Mouse (Mus musculus): ENCODE measurements around the gene Btbd9. TPM values are rescaled to one million over a fixed set of nuclear protein-coding genes. Genes with fewer than 3 reads are reported as not detected.

Btbd9 gene
- polyA plus RNA-seq, 1 experiment, result 21.7 TPM

DNA sequence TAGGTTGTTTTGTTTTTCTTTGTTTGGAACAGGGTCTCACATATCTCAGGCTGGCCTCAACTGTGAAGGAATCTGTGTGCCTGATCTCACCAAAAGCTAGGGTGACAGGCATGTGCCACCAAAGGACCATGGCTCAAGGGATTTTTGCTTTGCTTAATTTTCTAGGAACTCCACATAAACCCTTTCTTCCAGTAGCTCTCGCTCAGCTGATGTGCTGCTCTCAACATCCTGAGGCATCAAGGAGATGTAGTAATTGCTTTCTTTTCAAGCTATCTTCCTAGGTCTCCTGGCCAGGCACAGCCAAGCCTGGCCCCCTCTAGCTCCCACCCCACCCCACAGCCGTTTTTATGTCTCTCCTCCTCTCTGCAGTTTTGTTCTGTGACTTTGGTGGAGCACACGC is 231.3 kb downstream of the Btbd9 start:
- no peak for DNase-seq (ENCODE audit: low read depth in 1 of 2, low spot score in 2 of 2)
- no peaks in the 10 kb centered on the region for H3K27me3 ChIP-seq (ENCODE audit: control insufficient read depth, insufficient read depth, low read length)
- 83% methylated on average over 3 of the region's 3 CpGs for WGBS
- H3K27ac ChIP-seq (ENCODE audit: insufficient read depth, low read length), result no peak overlapping the region
- TF ChIP-seq CTCF (IDR thresholded peaks at IDR 0.05; ENCODE audit: extremely low read depth, insufficient read depth, insufficient read length, insufficient replicate concordance), result no peak
- no peak for TF ChIP-seq POLR2A (IDR thresholded peaks at IDR 0.05; ENCODE audit: low read depth, low read length)
- peaks cover 9% of the 10 kb centered on the region; the same call in 1 of the 2 replicates for H3K4me1 ChIP-seq (ENCODE audit: control insufficient read depth, insufficient read depth, insufficient read length)
- no peaks in the 10 kb centered on the region for H3K36me3 ChIP-seq (ENCODE audit: control insufficient read depth, insufficient read depth, low read length)
- no peak overlapping the region for H3K4me3 ChIP-seq (ENCODE audit: extremely low read depth, insufficient read depth, insufficient read length)

DNA sequence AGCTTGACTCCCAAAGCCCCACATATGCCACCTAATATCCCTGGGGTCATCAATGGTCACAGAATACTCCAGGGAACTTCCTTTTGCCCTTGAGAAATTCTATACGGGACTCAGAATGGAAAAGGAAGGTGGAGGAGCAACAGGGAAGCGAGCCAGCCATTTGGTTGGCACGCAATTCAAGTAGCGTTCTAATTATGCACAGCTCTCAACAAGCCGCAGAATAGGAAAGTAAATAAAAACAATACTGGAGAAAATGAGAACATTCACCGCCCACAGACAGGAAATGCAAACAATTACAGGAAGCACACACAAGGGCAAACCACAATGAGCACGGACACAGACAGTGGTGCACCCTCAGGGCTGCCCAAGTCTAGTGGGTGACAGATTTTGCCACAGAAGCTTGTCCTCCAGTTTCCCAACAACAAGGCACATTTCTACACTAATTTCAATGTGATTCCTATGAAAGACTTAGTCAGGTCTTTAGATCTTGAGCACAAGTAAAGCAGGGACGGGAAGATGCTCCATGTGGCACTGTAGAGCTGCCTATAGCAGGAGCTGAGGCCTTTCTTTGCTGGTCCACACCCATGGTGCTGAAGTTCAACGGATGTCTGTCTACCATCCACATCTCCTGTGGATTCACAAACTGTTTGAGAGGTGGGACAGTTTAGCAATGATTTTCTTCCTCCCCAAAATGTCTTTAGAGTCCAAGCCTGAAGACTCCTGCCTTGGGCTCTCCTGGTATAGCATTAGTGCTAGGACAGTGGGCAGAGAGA is 232.4 kb downstream of the Btbd9 start:
- no peak overlapping the region for H3K4me3 ChIP-seq (ENCODE audit: extremely low read depth, insufficient read depth, insufficient read length)
- H3K27me3 ChIP-seq (ENCODE audit: control insufficient read depth, insufficient read depth, low read length), result no peaks in the 10 kb centered on the region
- WGBS, result 69% methylated on average over 9 of the region's 9 CpGs
- DNase-seq (ENCODE audit: low read depth in 1 of 2, low spot score in 2 of 2), result no peak
- TF ChIP-seq CTCF (IDR thresholded peaks at IDR 0.05; ENCODE audit: extremely low read depth, insufficient read depth, insufficient read length, insufficient replicate concordance) (no peak), POLR2A (IDR thresholded peaks at IDR 0.05; ENCODE audit: low read depth, low read length) (no peak)
- H3K4me1 ChIP-seq (ENCODE audit: control insufficient read depth, insufficient read depth, insufficient read length), result peaks cover 6% of the 10 kb centered on the region; the same call in 1 of the 2 replicates
- H3K36me3 ChIP-seq (ENCODE audit: control insufficient read depth, insufficient read depth, low read length), result no peaks in the 10 kb centered on the region
- H3K27ac ChIP-seq (ENCODE audit: insufficient read depth, low read length), result no peak overlapping the region

DNA sequence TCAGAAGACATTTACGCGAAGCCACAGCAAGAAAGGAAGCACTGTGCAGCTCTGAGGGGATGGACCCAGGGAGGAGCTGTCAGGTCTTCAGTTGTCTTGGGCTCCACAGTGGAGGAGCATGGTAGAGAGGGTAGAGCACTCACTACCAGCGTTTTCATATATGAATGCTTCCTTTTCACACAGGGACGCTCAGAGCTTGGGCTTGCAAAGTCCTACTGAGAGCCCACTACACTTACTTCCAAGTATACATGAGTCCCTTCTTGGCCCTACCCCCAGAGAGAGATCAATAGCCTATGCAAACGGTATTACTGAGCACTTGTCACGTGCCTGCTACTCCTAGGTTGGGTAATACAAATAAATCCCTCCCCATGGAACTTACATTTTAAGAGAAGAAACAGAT is 234.7 kb downstream of the Btbd9 start:
- TF ChIP-seq CTCF (IDR thresholded peaks at IDR 0.05; ENCODE audit: extremely low read depth, insufficient read depth, insufficient read length, insufficient replicate concordance) (no peak), POLR2A (IDR thresholded peaks at IDR 0.05; ENCODE audit: low read depth, low read length) (no peak)
- Histone ChIP-seq H3K27ac (ENCODE audit: insufficient read depth, low read length) (no peak overlapping the region), H3K4me3 (ENCODE audit: extremely low read depth, insufficient read depth, insufficient read length) (no peak overlapping the region), H3K36me3 (ENCODE audit: control insufficient read depth, insufficient read depth, low read length) (no peaks in the 10 kb centered on the region), H3K27me3 (ENCODE audit: control insufficient read depth, insufficient read depth, low read length) (no peaks in the 10 kb centered on the region), H3K4me1 (ENCODE audit: control insufficient read depth, insufficient read depth, insufficient read length) (peaks cover 10% of the 10 kb centered on the region; the same call in 1 of the 2 replicates)
- no peak for DNase-seq (ENCODE audit: low read depth in 1 of 2, low spot score in 2 of 2)
- 90% methylated on average over 6 of the region's 6 CpGs for WGBS

DNA sequence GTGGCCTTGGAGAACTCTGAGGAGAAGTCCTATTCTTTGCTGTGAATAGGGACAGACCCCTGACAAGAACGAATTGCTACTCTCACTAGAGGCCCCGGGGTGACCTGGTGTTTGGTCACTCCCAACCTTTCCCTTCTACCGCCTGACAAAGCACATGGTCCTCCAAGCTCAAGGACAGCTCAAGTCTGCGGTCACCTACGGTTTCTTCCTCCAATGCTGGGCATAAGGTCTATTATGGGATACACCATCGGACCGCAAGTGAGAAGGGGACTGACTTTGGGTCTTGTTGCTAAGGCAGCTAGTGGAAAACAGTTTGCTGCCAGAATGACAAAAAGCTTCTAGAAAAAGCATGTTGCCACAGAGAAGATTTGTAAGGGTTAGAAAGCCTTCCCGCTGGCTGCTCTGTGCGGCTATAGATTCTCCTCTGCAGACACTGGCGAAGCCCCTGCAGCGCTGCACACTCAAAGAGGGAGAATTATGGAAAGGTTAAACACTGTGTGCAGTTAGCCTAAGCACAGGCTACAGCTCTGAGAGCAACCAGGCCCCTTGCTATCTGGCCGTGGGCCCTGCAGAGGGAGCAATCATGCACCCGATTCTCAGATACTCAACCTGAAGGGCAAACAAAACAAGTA is 235.7 kb downstream of the Btbd9 start:
- no peak for DNase-seq (ENCODE audit: low read depth in 1 of 2, low spot score in 2 of 2)
- Histone ChIP-seq H3K4me3 (ENCODE audit: extremely low read depth, insufficient read depth, insufficient read length) (no peak overlapping the region), H3K36me3 (ENCODE audit: control insufficient read depth, insufficient read depth, low read length) (no peaks in the 10 kb centered on the region), H3K27me3 (ENCODE audit: control insufficient read depth, insufficient read depth, low read length) (no peaks in the 10 kb centered on the region), H3K4me1 (ENCODE audit: control insufficient read depth, insufficient read depth, insufficient read length) (peaks cover 13% of the 10 kb centered on the region; the same call in 1 of the 2 replicates), H3K27ac (ENCODE audit: insufficient read depth, low read length) (no peak overlapping the region)
- WGBS, result 94% methylated on average over 13 of the region's 13 CpGs
- TF ChIP-seq CTCF (IDR thresholded peaks at IDR 0.05; ENCODE audit: extremely low read depth, insufficient read depth, insufficient read length, insufficient replicate concordance) (no peak), POLR2A (IDR thresholded peaks at IDR 0.05; ENCODE audit: low read depth, low read length) (no peak)

DNA sequence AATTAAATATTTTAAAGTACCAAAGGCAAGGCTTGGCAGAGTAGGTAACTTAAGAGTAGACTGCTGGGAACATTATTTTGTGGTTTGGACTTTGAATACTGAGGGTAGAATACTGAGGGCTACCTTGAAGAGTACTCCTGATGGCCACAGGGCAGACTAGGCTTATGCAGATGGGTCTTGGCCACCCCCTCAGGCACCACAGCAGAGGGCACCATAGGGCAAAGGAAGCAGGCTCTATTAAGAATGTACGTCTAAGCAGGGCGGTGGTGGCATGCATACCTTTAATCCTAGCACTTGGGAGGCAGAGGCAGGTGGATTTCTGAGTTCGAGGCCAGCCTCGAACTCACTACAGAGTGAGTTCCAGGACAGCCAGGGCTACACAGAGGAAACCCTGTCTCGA is 237.0 kb downstream of the Btbd9 start:
- 81% methylated on average over 5 of the region's 5 CpGs for WGBS
- DNase-seq (ENCODE audit: low read depth in 1 of 2, low spot score in 2 of 2), result no peak
- Histone ChIP-seq H3K27me3 (ENCODE audit: control insufficient read depth, insufficient read depth, low read length) (no peaks in the 10 kb centered on the region), H3K4me1 (ENCODE audit: control insufficient read depth, insufficient read depth, insufficient read length) (peaks cover 12% of the 10 kb centered on the region; the same call in 1 of the 2 replicates), H3K36me3 (ENCODE audit: control insufficient read depth, insufficient read depth, low read length) (no peaks in the 10 kb centered on the region), H3K27ac (ENCODE audit: insufficient read depth, low read length) (no peak overlapping the region), H3K4me3 (ENCODE audit: extremely low read depth, insufficient read depth, insufficient read length) (no peak overlapping the region)
- TF ChIP-seq POLR2A (IDR thresholded peaks at IDR 0.05; ENCODE audit: low read depth, low read length), result no peak
- no peak for TF ChIP-seq CTCF (IDR thresholded peaks at IDR 0.05; ENCODE audit: extremely low read depth, insufficient read depth, insufficient read length, insufficient replicate concordance)

DNA sequence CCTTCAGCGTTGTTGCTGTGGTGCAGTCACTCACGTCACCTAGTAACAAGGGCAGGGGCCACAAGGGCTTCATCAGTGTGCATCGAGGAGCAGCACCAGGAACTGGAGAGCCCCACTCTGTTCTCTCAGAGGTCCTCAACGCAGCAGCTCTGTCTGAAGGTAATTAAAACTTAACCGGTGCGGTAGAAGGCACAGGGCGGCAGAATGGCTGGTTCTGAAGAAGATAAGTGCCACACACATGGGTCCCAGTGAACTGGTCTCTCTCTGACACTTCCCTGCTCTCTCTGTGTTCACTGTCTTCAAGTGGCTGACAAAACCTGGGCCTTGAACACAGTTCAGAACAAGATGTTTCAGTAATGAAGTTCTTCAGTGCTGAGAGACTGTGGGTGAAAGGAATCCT is 239.5 kb downstream of the Btbd9 start:
- Histone ChIP-seq H3K27ac (ENCODE audit: insufficient read depth, low read length) (no peak overlapping the region), H3K27me3 (ENCODE audit: control insufficient read depth, insufficient read depth, low read length) (no peaks in the 10 kb centered on the region), H3K4me1 (ENCODE audit: control insufficient read depth, insufficient read depth, insufficient read length) (peaks cover 7% of the 10 kb centered on the region; the same call in 1 of the 2 replicates), H3K36me3 (ENCODE audit: control insufficient read depth, insufficient read depth, low read length) (peaks cover 3% of the 10 kb centered on the region; the same call in 1 of the 2 replicates), H3K4me3 (ENCODE audit: extremely low read depth, insufficient read depth, insufficient read length) (no peak overlapping the region)
- no peak for DNase-seq (ENCODE audit: low read depth in 1 of 2, low spot score in 2 of 2)
- TF ChIP-seq POLR2A (IDR thresholded peaks at IDR 0.05; ENCODE audit: low read depth, low read length), result no peak
- TF ChIP-seq CTCF (IDR thresholded peaks at IDR 0.05; ENCODE audit: extremely low read depth, insufficient read depth, insufficient read length, insufficient replicate concordance), result no peak
- WGBS, result 63% methylated on average over 7 of the region's 7 CpGs
